Mouse (Mus musculus) CH12.LX (cell line): ENCODE measurements at regions not wholly inside any gene's neighbourhood (a gene's known extent, or its start where the extent isn't known, plus 50 kb on each side); places are given as distances from the start of the nearest gene placed in this dataset.

Experiments used
- DNase-seq: peaks from one replicate; pipeline ENCODE4 v3.0.0-alpha.2; 2013; ENCODE audit errors: extremely low read depth
- H3K27ac ChIP-seq: 2 replicates; pipeline ENCODE4 v1.5.1; 2012; ENCODE audit warnings: low read depth, mild to moderate bottlenecking, control low read depth, moderate library complexity; ENCODE audit not compliant: insufficient read depth
- H3K27me3 ChIP-seq: replicated peaks from 2 replicates; pipeline ENCODE3; 2012; ENCODE audit warnings: inconsistent platforms
- H3K36me3 ChIP-seq, 2 experiments: replicated peaks in 1 of 2; 2 replicates each; pipeline versions ENCODE3 to v1.6.1; 2012; ENCODE audit warnings: inconsistent platforms in 1 of 2, low read length in 1 of 2, mild to moderate bottlenecking in 1 of 2, mixed read lengths in 1 of 2, moderate library complexity in 1 of 2; ENCODE audit not compliant: control insufficient read depth in 1 of 2, insufficient read depth in 1 of 2
- H3K4me1 ChIP-seq, 2 experiments: 2 replicates each; pipeline ENCODE4 v1.6.1; 2012; ENCODE audit warnings: inconsistent platforms in 1 of 2, moderate library complexity in 1 of 2; ENCODE audit not compliant: insufficient read depth in 2 of 2, control insufficient read depth in 1 of 2
- H3K4me2 ChIP-seq: 2 replicates; pipeline ENCODE4 v1.6.1; 2012; ENCODE audit warnings: low read depth, mild to moderate bottlenecking, control low read depth; ENCODE audit not compliant: poor library complexity, insufficient read depth, severe bottlenecking
- H3K4me3 ChIP-seq, 3 experiments: fragments of 150-350 bp in 1 of 3; sonication (generic) in 1 of 3; replicated peaks in 1 of 3; 2 replicates each; pipeline versions ENCODE3 to v1.5.1; 2011 to 2012; ENCODE audit warnings: low read depth in 2 of 3, low read length in 2 of 3, mild to moderate bottlenecking in 2 of 3, moderate library complexity in 2 of 3, control low read depth in 1 of 3, improper control_type of control experiment in 1 of 3, inconsistent platforms in 1 of 3, mixed read lengths in 1 of 3; ENCODE audit not compliant: poor library complexity in 1 of 3
- H3K79me2 ChIP-seq: replicated peaks from 2 replicates; pipeline ENCODE4 v1.6.1; 2012; ENCODE audit warnings: mild to moderate bottlenecking, moderate library complexity; ENCODE audit not compliant: control insufficient read depth, poor library complexity, insufficient read depth, severe bottlenecking; ENCODE audit errors: extremely low read depth
- H3K9ac ChIP-seq: 2 replicates; pipeline ENCODE4 v1.6.1; 2012; ENCODE audit warnings: low read depth, mild to moderate bottlenecking, control low read depth, moderate library complexity; ENCODE audit not compliant: insufficient read depth
- H3K9me3 ChIP-seq: replicated peaks from 2 replicates; pipeline ENCODE3; 2012; ENCODE audit warnings: low read length, inconsistent platforms, mixed read lengths
- BHLHE40 ChIP-seq: IDR thresholded peaks from 2 replicates; pipeline ENCODE4 v1.6.1; 2011; ENCODE audit warnings: mild to moderate bottlenecking, low read depth, low read length, improper control_type of control experiment
- CHD1 ChIP-seq: IDR thresholded peaks from 2 replicates; pipeline ENCODE4 v1.6.1; 2012; ENCODE audit warnings: low read depth, low read length, improper control_type of control experiment, inconsistent platforms
- ELF1 ChIP-seq: IDR thresholded peaks from 2 replicates; pipeline ENCODE4 v1.6.1; 2014; ENCODE audit warnings: low read depth, mild to moderate bottlenecking, inconsistent platforms, low read length, improper control_type of control experiment
- ETS1 ChIP-seq: conservative IDR thresholded peaks from 2 replicates; pipeline ENCODE4 v1.6.1; 2012; ENCODE audit warnings: low read depth, mild to moderate bottlenecking, inconsistent platforms, low read length, improper control_type of control experiment, moderate library complexity
- HCFC1 ChIP-seq: IDR thresholded peaks from 2 replicates; pipeline ENCODE4 v1.6.1; 2012; ENCODE audit warnings: low read depth, mild to moderate bottlenecking, inconsistent platforms, low read length, improper control_type of control experiment
- IRF4 ChIP-seq: IDR thresholded peaks from 2 replicates; pipeline ENCODE4 v1.6.1; 2014; ENCODE audit warnings: low read depth, mild to moderate bottlenecking, inconsistent platforms, low read length, improper control_type of control experiment
- JUN ChIP-seq: IDR thresholded peaks from 2 replicates; pipeline ENCODE4 v1.6.1; 2011; ENCODE audit warnings: low read depth, mild to moderate bottlenecking, low read length, improper control_type of control experiment, moderate library complexity; ENCODE audit not compliant: insufficient read depth
- KAT2A ChIP-seq: IDR thresholded peaks from 2 replicates; pipeline ENCODE4 v1.6.1; 2012; ENCODE audit warnings: low read length, improper control_type of control experiment, inconsistent platforms; ENCODE audit not compliant: insufficient replicate concordance
- MAFK ChIP-seq: IDR thresholded peaks from 2 replicates; pipeline ENCODE4 v1.6.1; 2011; ENCODE audit warnings: low read length, improper control_type of control experiment; ENCODE audit not compliant: insufficient replicate concordance
- MAX ChIP-seq: IDR thresholded peaks from 2 replicates; pipeline ENCODE4 v1.6.1; 2011; ENCODE audit warnings: low read length, improper control_type of control experiment
- MYC ChIP-seq: IDR thresholded peaks from 2 replicates; pipeline ENCODE4 v1.6.1; 2011; ENCODE audit warnings: low read depth, mild to moderate bottlenecking, improper control_type of control experiment, low read length
- NELFE ChIP-seq: IDR thresholded peaks from 2 replicates; pipeline ENCODE4 v1.6.1; 2011; ENCODE audit warnings: low read depth, low read length, improper control_type of control experiment
- NRF1 ChIP-seq: IDR thresholded peaks from 2 replicates; pipeline ENCODE4 v1.6.1; 2014; ENCODE audit warnings: low read depth, mild to moderate bottlenecking, inconsistent platforms, low read length, improper control_type of control experiment, moderate library complexity
- PAX5 ChIP-seq: IDR thresholded peaks from 2 replicates; pipeline ENCODE4 v1.6.1; 2012; ENCODE audit warnings: low read length, inconsistent platforms, mixed read lengths
- POLR2A ChIP-seq: IDR thresholded peaks from 2 replicates; pipeline ENCODE4 v1.6.1; 2011; ENCODE audit warnings: low read depth, mild to moderate bottlenecking, improper control_type of control experiment, low read length
- RAD21 ChIP-seq: IDR thresholded peaks from 2 replicates; pipeline ENCODE4 v1.6.1; 2011; ENCODE audit warnings: low read depth, mild to moderate bottlenecking, low read length, improper control_type of control experiment, moderate library complexity
- RCOR1 ChIP-seq: conservative IDR thresholded peaks from 2 replicates; pipeline ENCODE4 v1.6.1; 2012; ENCODE audit warnings: low read depth, mild to moderate bottlenecking, inconsistent platforms, low read length, improper control_type of control experiment
- SIN3A ChIP-seq: IDR thresholded peaks from 2 replicates; pipeline ENCODE4 v1.6.1; 2012; ENCODE audit warnings: low read length, improper control_type of control experiment, inconsistent platforms
- TCF12 ChIP-seq: IDR thresholded peaks from 2 replicates; pipeline ENCODE4 v1.6.1; 2014; ENCODE audit warnings: low read depth, mild to moderate bottlenecking, inconsistent platforms, low read length, improper control_type of control experiment
- UBTF ChIP-seq: IDR thresholded peaks from 2 replicates; pipeline ENCODE4 v1.6.1; 2012; ENCODE audit warnings: low read depth, mild to moderate bottlenecking, inconsistent platforms, low read length, improper control_type of control experiment, moderate library complexity
- USF2 ChIP-seq: conservative IDR thresholded peaks from 2 replicates; pipeline ENCODE4 v1.6.1; 2011; ENCODE audit warnings: low read depth, low read length, improper control_type of control experiment
- ZC3H11A ChIP-seq: IDR thresholded peaks from 2 replicates; pipeline ENCODE4 v1.6.1; 2012; ENCODE audit warnings: low read depth, mild to moderate bottlenecking, inconsistent platforms, low read length, improper control_type of control experiment
- ZKSCAN1 ChIP-seq: IDR thresholded peaks from 2 replicates; pipeline ENCODE4 v1.6.1; 2012; ENCODE audit warnings: low read depth, inconsistent platforms, low read length, improper control_type of control experiment, borderline replicate concordance
- ZMIZ1 ChIP-seq: IDR thresholded peaks from 2 replicates; pipeline ENCODE4 v1.6.1; 2012; ENCODE audit warnings: low read depth, mild to moderate bottlenecking, inconsistent platforms, low read length, improper control_type of control experiment
- ZNF384 ChIP-seq: IDR thresholded peaks from 2 replicates; pipeline ENCODE4 v1.6.1; 2012; ENCODE audit warnings: low read depth, low read length, improper control_type of control experiment, inconsistent platforms
- dilution Hi-C: fragments of 300-500 bp; cut with MboI; formaldehyde crosslinking; loops from 2 replicates; pipeline ENCODE4 v1.14.3; 2020; ENCODE audit warnings: low sequenced_read_pairs; ENCODE audit not compliant: extremely low pct_unique_long_range_greater_than_20kb, extremely low pct_ligation_motif_present
- in situ Hi-C: fragments of 300-500 bp; cut with MboI; formaldehyde crosslinking; loops from 3 replicates; pipeline ENCODE4 v1.14.3; 2019; ENCODE audit warnings: low sequenced_read_pairs, low pct_ligation_motif_present, low pct_unique_long_range_greater_than_20kb, mixed read lengths

GRCm38 (mm10) chr19:27147404-27147803, 68.9 kb upstream of the Vldlr start:
- no peaks in the 10 kb centered on the region for H3K27me3 ChIP-seq
- TF ChIP-seq CHD1 (no peak), MAFK (no peak), MAX (no peak), IRF4 (no peak), ETS1 (no peak), TCF12 (no peak), ZKSCAN1 (no peak), UBTF (no peak), ZMIZ1 (no peak), JUN (no peak), ZNF384 (no peak), BHLHE40 (no peak), PAX5 (no peak), HCFC1 (no peak), MYC (no peak)
- H3K36me3 ChIP-seq, result no peaks in the 10 kb centered on the region
- no peak overlapping the region for H3K4me2 ChIP-seq
- no peaks in the 10 kb centered on the region for H3K79me2 ChIP-seq
- in situ Hi-C loops, result no loop called here
- H3K9me3 ChIP-seq, result no peaks in the 10 kb centered on the region
- H3K27ac ChIP-seq, result no peak overlapping the region
- no peak overlapping the region for H3K4me3 ChIP-seq
- dilution Hi-C loops, result no loop called here
- no peak overlapping the region for H3K9ac ChIP-seq
- DNase-seq, result no peak
- peaks cover 0 to 6% of the 10 kb centered on the region in 2 experiments; a peak in 1 of 4 replicates for H3K4me1 ChIP-seq

GRCm38 (mm10) chr19:27148330-27148729, 68.0 kb upstream of the Vldlr start:
- Histone ChIP-seq H3K79me2 (no peaks in the 10 kb centered on the region), H3K9me3 (no peaks in the 10 kb centered on the region), H3K9ac (no peak overlapping the region), H3K4me3 (no peak overlapping the region), H3K36me3 (no peaks in the 10 kb centered on the region), H3K27ac (no peak overlapping the region), H3K27me3 (no peaks in the 10 kb centered on the region), H3K4me2 (no peak overlapping the region), H3K4me1 (peaks cover 0 to 6% of the 10 kb centered on the region in 2 experiments; a peak in 1 of 4 replicates)
- dilution Hi-C loops, result no loop called here
- no peak for DNase-seq
- TF ChIP-seq RAD21 (no peak), JUN (no peak), USF2 (no peak), RCOR1 (no peak), HCFC1 (no peak), MYC (no peak), ZC3H11A (no peak), SIN3A (no peak), ELF1 (no peak), NELFE (no peak), POLR2A (no peak), MAFK (no peak), KAT2A (no peak), NRF1 (no peak)
- in situ Hi-C loops, result no loop called here
